Mouse (Mus musculus): ENCODE data around the gene Dhx57. TPM values are rescaled to one million over a fixed set of nuclear protein-coding genes. Genes with fewer than 3 reads are reported as not detected.
"Not testable (repeated sequence)": the region's sequence is repeated elsewhere in the genome, so short reads cannot be mapped to it uniquely, and the experiment has no call there.

Gene Dhx57
- polyA plus RNA-seq, 1 experiment from 2014 or later, result 10.6 TPM

GRCm38 (mm10) chr17:80279340-80280070 lies 10.8 kb downstream of the Dhx57 start:
- H3K36me3 ChIP-seq (ENCODE audit: control insufficient read depth, insufficient read depth, low read length), result peaks cover under 1% of the 10 kb centered on the region
- no peak for ATAC-seq (replicated peaks; ENCODE audit: insufficient number of reproducible peaks, low FRiP score, low TSS enrichment)

GRCm38 (mm10) chr17:80278255-80278654 lies 12.0 kb downstream of the Dhx57 start:
- no peak overlapping the region for H3K27ac ChIP-seq (ENCODE audit: low read depth, low read length)
- peaks cover 5% of the 10 kb centered on the region for H3K36me3 ChIP-seq (ENCODE audit: control insufficient read depth, insufficient read depth, low read length)
- H3K27me3 ChIP-seq (ENCODE audit: control insufficient read depth, insufficient read depth, low read length), result no peaks in the 10 kb centered on the region
- WGBS (ENCODE audit: insufficient replicate concordance), result 67% methylated on average over 4 of the region's 4 CpGs
- no peak overlapping the region for H3K4me3 ChIP-seq (ENCODE audit: low read depth, low read length)
- no peak overlapping the region for H3K4me2 ChIP-seq
- no peak overlapping the region for H3K9ac ChIP-seq (ENCODE audit: low read depth, low read length)
- no peak for ATAC-seq (replicated peaks; ENCODE audit: insufficient number of reproducible peaks, low FRiP score, low TSS enrichment)
- H3K4me1 ChIP-seq (ENCODE audit: control insufficient read depth, insufficient read depth, low read length), result no peaks in the 10 kb centered on the region
- no peaks in the 10 kb centered on the region for H3K9me3 ChIP-seq (replicated peaks; ENCODE audit: control insufficient read depth, low read length)

More at GRCm38 (mm10) chr17:80279340-80280070, 10.8 kb downstream of the Dhx57 start:
- H3K9me3 ChIP-seq (replicated peaks; ENCODE audit: control insufficient read depth, low read length), result no peaks in the 10 kb centered on the region
- no peaks in the 10 kb centered on the region for H3K4me1 ChIP-seq (ENCODE audit: control insufficient read depth, insufficient read depth, low read length)
- WGBS (ENCODE audit: insufficient replicate concordance), result 94% methylated on average over 8 of the region's 8 CpGs
- no peak overlapping the region for H3K4me3 ChIP-seq (ENCODE audit: low read depth, low read length)
- H3K27ac ChIP-seq (ENCODE audit: low read depth, low read length), result no peak overlapping the region
- H3K27me3 ChIP-seq (ENCODE audit: control insufficient read depth, insufficient read depth, low read length), result no peaks in the 10 kb centered on the region
- no peak overlapping the region for H3K4me2 ChIP-seq
- no peak overlapping the region for H3K9ac ChIP-seq (ENCODE audit: low read depth, low read length)

GRCm38 (mm10) chr17:80270622-80271021 lies 19.7 kb downstream of the Dhx57 start:
- H3K27me3 ChIP-seq (ENCODE audit: control insufficient read depth, insufficient read depth, low read length); H3K4me2 ChIP-seq; H3K4me3 ChIP-seq (ENCODE audit: low read depth, low read length); H3K27ac ChIP-seq (ENCODE audit: low read depth, low read length); ATAC-seq (replicated peaks; ENCODE audit: insufficient number of reproducible peaks, low FRiP score, low TSS enrichment); H3K9ac ChIP-seq (ENCODE audit: low read depth, low read length); H3K4me1 ChIP-seq (ENCODE audit: control insufficient read depth, insufficient read depth, low read length); H3K9me3 ChIP-seq (replicated peaks; ENCODE audit: control insufficient read depth, low read length): not testable (repeated sequence)
- H3K36me3 ChIP-seq (ENCODE audit: control insufficient read depth, insufficient read depth, low read length), result peaks cover 35% of the 10 kb centered on the region
- WGBS (ENCODE audit: insufficient replicate concordance), result 89% methylated on average over 7 of the region's 7 CpGs

GRCm38 (mm10) chr17:80268151-80268550 lies 22.1 kb downstream of the Dhx57 start:
- H3K9me3 ChIP-seq (replicated peaks; ENCODE audit: control insufficient read depth, low read length), result no peaks in the 10 kb centered on the region
- H3K4me2 ChIP-seq, result no peak overlapping the region
- H3K27me3 ChIP-seq (ENCODE audit: control insufficient read depth, insufficient read depth, low read length), result no peaks in the 10 kb centered on the region
- H3K9ac ChIP-seq (ENCODE audit: low read depth, low read length), result no peak overlapping the region
- no peak for ATAC-seq (replicated peaks; ENCODE audit: insufficient number of reproducible peaks, low FRiP score, low TSS enrichment)
- H3K36me3 ChIP-seq (ENCODE audit: control insufficient read depth, insufficient read depth, low read length), result peaks cover 38% of the 10 kb centered on the region
- H3K4me3 ChIP-seq (ENCODE audit: low read depth, low read length), result no peak overlapping the region
- no peak overlapping the region for H3K27ac ChIP-seq (ENCODE audit: low read depth, low read length)
- 93% methylated on average over 3 of the region's 3 CpGs for WGBS (ENCODE audit: insufficient replicate concordance)
- no peaks in the 10 kb centered on the region for H3K4me1 ChIP-seq (ENCODE audit: control insufficient read depth, insufficient read depth, low read length)

- ATAC-seq (replicated peaks; ENCODE audit: insufficient number of reproducible peaks, low FRiP score, low TSS enrichment), result no peak
- Histone ChIP-seq H3K4me1 (ENCODE audit: control insufficient read depth, insufficient read depth, low read length) (no peaks in the 10 kb centered on the region), H3K4me3 (ENCODE audit: low read depth, low read length) (no peak overlapping the region), H3K4me2 (no peak overlapping the region), H3K36me3 (ENCODE audit: control insufficient read depth, insufficient read depth, low read length) (peaks cover 35% of the 10 kb centered on the region), H3K9ac (ENCODE audit: low read depth, low read length) (no peak overlapping the region), H3K9me3 (replicated peaks; ENCODE audit: control insufficient read depth, low read length) (no peaks in the 10 kb centered on the region), H3K27ac (ENCODE audit: low read depth, low read length) (no peak overlapping the region), H3K27me3 (ENCODE audit: control insufficient read depth, insufficient read depth, low read length) (no peaks in the 10 kb centered on the region)
- WGBS (ENCODE audit: insufficient replicate concordance), result 90% methylated on average over 4 of the region's 4 CpGs
Measured at GRCm38 (mm10) chr17:80267065-80267464, 23.2 kb downstream of the Dhx57 start.

- Histone ChIP-seq H3K9ac (ENCODE audit: low read depth, low read length) (peak overlapping the region; percentile 0), H3K4me3 (ENCODE audit: low read depth, low read length) (no peak overlapping the region)
Measured at GRCm38 (mm10) chr17:80255208-80255607, 35.1 kb downstream of the Dhx57 start.

GRCm38 (mm10) chr17:80254421-80254820 lies 35.9 kb downstream of the Dhx57 start:
- Histone ChIP-seq H3K9ac (ENCODE audit: low read depth, low read length) (no peak overlapping the region), H3K9me3 (replicated peaks; ENCODE audit: control insufficient read depth, low read length) (peaks cover 4% of the 10 kb centered on the region; the same call in 1 of the 2 replicates), H3K4me1 (ENCODE audit: control insufficient read depth, insufficient read depth, low read length) (peaks cover 14% of the 10 kb centered on the region), H3K27me3 (ENCODE audit: control insufficient read depth, insufficient read depth, low read length) (no peaks in the 10 kb centered on the region), H3K36me3 (ENCODE audit: control insufficient read depth, insufficient read depth, low read length) (peaks cover 46% of the 10 kb centered on the region), H3K4me2 (no peak overlapping the region; the same call in 1 of the 2 replicates), H3K27ac (ENCODE audit: low read depth, low read length) (peak overlapping the region; percentile 81), H3K4me3 (ENCODE audit: low read depth, low read length) (no peak overlapping the region)
- whole genome bisulfite sequencing (ENCODE audit: insufficient replicate concordance), result 89% methylated on average over 5 of the region's 5 CpGs
- no peak for ATAC-seq (replicated peaks; ENCODE audit: insufficient number of reproducible peaks, low FRiP score, low TSS enrichment)

More at GRCm38 (mm10) chr17:80255208-80255607, 35.1 kb downstream of the Dhx57 start:
- Histone ChIP-seq H3K36me3 (ENCODE audit: control insufficient read depth, insufficient read depth, low read length) (peaks cover 45% of the 10 kb centered on the region), H3K27me3 (ENCODE audit: control insufficient read depth, insufficient read depth, low read length) (no peaks in the 10 kb centered on the region), H3K4me1 (ENCODE audit: control insufficient read depth, insufficient read depth, low read length) (peaks cover 14% of the 10 kb centered on the region), H3K4me2 (peak overlapping the region; percentile 23), H3K27ac (ENCODE audit: low read depth, low read length) (peak overlapping the region; percentile 81), H3K9me3 (replicated peaks; ENCODE audit: control insufficient read depth, low read length) (peaks cover 4% of the 10 kb centered on the region; the same call in 1 of the 2 replicates)
- ATAC-seq (replicated peaks; ENCODE audit: insufficient number of reproducible peaks, low FRiP score, low TSS enrichment), result peak; percentile 87
- WGBS (ENCODE audit: insufficient replicate concordance), result 10% methylated on average over 13 of the region's 13 CpGs

- Histone ChIP-seq H3K4me2 (0 out of 2 replicates have a peak overlapping the region, but pooled peaks have one; percentile 11), H3K36me3 (ENCODE audit: control insufficient read depth, insufficient read depth, low read length) (peaks cover 45% of the 10 kb centered on the region), H3K9ac (ENCODE audit: low read depth, low read length) (0 out of 2 replicates have a peak overlapping the region, but pooled peaks have one; percentile 3), H3K27me3 (ENCODE audit: control insufficient read depth, insufficient read depth, low read length) (no peaks in the 10 kb centered on the region), H3K9me3 (replicated peaks; ENCODE audit: control insufficient read depth, low read length) (peaks cover 4% of the 10 kb centered on the region; the same call in 1 of the 2 replicates), H3K4me1 (ENCODE audit: control insufficient read depth, insufficient read depth, low read length) (peaks cover 14% of the 10 kb centered on the region), H3K27ac (ENCODE audit: low read depth, low read length) (peak overlapping the region; percentile 89), H3K4me3 (ENCODE audit: low read depth, low read length) (no peak overlapping the region)
- WGBS (ENCODE audit: insufficient replicate concordance), result 57% methylated on average over 13 of the region's 13 CpGs
- no peak; the same call in 1 of the 2 replicates for ATAC-seq (replicated peaks; ENCODE audit: insufficient number of reproducible peaks, low FRiP score, low TSS enrichment)
Measured at GRCm38 (mm10) chr17:80252757-80253525, 37.3 kb downstream of the Dhx57 start.

All from heart, embryonic 11.5 days (tissue).